Mouse (Mus musculus): Measurements from ENCODE around the gene Akap4. TPM values are rescaled to one million over a fixed set of nuclear protein-coding genes. Genes with fewer than 3 reads are reported as not detected.

Gene Akap4
- not detected for total RNA-seq (2023)

DNA sequence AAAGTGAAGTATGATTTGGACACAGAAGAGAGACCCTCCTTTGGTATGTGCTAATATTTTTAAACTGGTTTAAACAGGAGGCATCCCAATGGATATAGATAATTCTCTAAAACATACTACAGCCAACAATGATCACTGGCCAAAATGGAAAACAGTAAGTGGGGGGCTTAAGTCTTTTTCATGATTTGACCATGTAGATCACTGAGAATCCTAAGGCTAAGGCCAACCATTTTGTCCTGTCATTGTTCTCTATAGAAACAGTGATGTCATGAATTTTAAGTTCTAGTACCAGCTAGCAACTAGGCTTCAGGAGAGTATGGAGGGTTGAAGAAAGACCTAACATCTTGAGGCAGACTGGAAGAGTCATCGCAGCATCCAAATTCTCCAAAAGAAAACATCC, at the start of gene Akap4:
Gene Akap4 (plus strand): TSS at position 301 of the 400 bp plus-strand sequence.

GRCm38 (mm10) chrX:7041519-7041918, 25.8 kb upstream of the Akap4 start, which contains the start of gene Ccnb3:
TSS of gene Ccnb3 (minus strand) at chrX:7041619.

Other genes starting within 250 kb of the Akap4 start
- gene Ccnb3, start 25.9 kb upstream of the Akap4 start, total RNA-seq (2023) = not detected